Mouse (Mus musculus) frontal cortex, postnatal 36 days (tissue): Measurements from ENCODE around the gene Tnni3.
A peak's percentile ranks its signal among the peaks of the same experiment; 100 is the strongest.
"Not testable (repeated sequence)": the region's sequence is repeated elsewhere in the genome, so short reads cannot be mapped to it uniquely, and the experiment has no call there.

Experiments used
- DNase-seq, 2 experiments: peaks; one replicate each; pipeline ENCODE4 v3.0.0; 2022; ENCODE audit warnings: low spot score in 2 of 2

Tnni3 gene

GRCm38 (mm10) chr7:4524212-4524922 is at the start of gene Tnni3:
Gene Tnni3 (minus strand): TSS chr7:4524229.
- DNase-seq = peak in 1 of 2 experiments; percentile 40

- not testable (repeated sequence) for DNase-seq
These were observed 48.3 kb upstream of the Tnni3 start for GRCm38 (mm10) chr7:4572361-4572760.

GRCm38 (mm10) chr7:4562660-4563059 is 38.6 kb upstream of the Tnni3 start:
- DNase-seq = no peak

GRCm38 (mm10) chr7:4557167-4557560 is 33.1 kb upstream of the Tnni3 start:
- no peak for DNase-seq

GRCm38 (mm10) chr7:4556256-4557166 is 32.5 kb upstream of the Tnni3 start:
- DNase-seq = peak; percentile 78 to 85

GRCm38 (mm10) chr7:4547221-4547641 is 23.2 kb upstream of the Tnni3 start, which contains the start of gene Syt5:
Gene Syt5 (minus strand): TSS chr7:4547541.
- peak; percentile 65 to 74 for DNase-seq

- peak; percentile 92 to 97 for DNase-seq
These were observed 22.6 kb upstream of the Tnni3 start for GRCm38 (mm10) chr7:4546591-4547131.

GRCm38 (mm10) chr7:4546050-4546449 is 22.0 kb upstream of the Tnni3 start:
- DNase-seq = no peak

- DNase-seq = no peak
These were observed 18.0 kb upstream of the Tnni3 start for GRCm38 (mm10) chr7:4542013-4542412.

- no peak for DNase-seq
These were observed 17.3 kb upstream of the Tnni3 start for GRCm38 (mm10) chr7:4541344-4541743.

- no peak for DNase-seq
These were observed 15.0 kb upstream of the Tnni3 start for GRCm38 (mm10) chr7:4539019-4539418.

GRCm38 (mm10) chr7:4537181-4537580 is 13.2 kb upstream of the Tnni3 start:
- no peak for DNase-seq

- DNase-seq = no peak
These were observed 12.3 kb upstream of the Tnni3 start for GRCm38 (mm10) chr7:4536369-4536768.

GRCm38 (mm10) chr7:4532005-4532729 is 8.1 kb upstream of the Tnni3 start, which contains the start of gene Dnaaf3:
Gene Dnaaf3 (minus strand): TSS chr7:4532453.
- no peak for DNase-seq

GRCm38 (mm10) chr7:4530166-4530565 is 6.1 kb upstream of the Tnni3 start:
- DNase-seq = not testable (repeated sequence)

GRCm38 (mm10) chr7:4527302-4527689 is 3.3 kb upstream of the Tnni3 start:
- DNase-seq = no peak

GRCm38 (mm10) chr7:4526341-4527301 is 2.6 kb upstream of the Tnni3 start:
- peak; percentile 66 to 75 for DNase-seq

GRCm38 (mm10) chr7:4523205-4524130 is 561 bp downstream of the Tnni3 start:
- no peak for DNase-seq

GRCm38 (mm10) chr7:4522292-4522691 is 1.7 kb downstream of the Tnni3 start:
- DNase-seq = no peak
